Mouse (Mus musculus): Measurements from ENCODE around the gene Eif4e3.

GRCm38 (mm10) chr6:99700484-99700883 is 33.9 kb upstream of the Eif4e3 start:
- TF ChIP-seq TAL1 (IDR thresholded peaks at IDR 0.05; ENCODE audit: low read length) (no peak), GATA1 (IDR thresholded peaks at IDR 0.05; ENCODE audit: low read length) (no peak)
